ENCODE assay signal across 9 mouse cellular contexts in genomic region chr7:16475321-16475720, GRCm38 (mm10). TPM values are rescaled to one million over a fixed set of nuclear protein-coding genes. Genes with fewer than 3 reads are reported as not detected.
DNase-seq lines count a peak whose midpoint lies in the region; ATAC-seq and TF ChIP-seq lines count a peak whose summit lies in the region.
"Had no signal": no experiment of that assay in that cellular context is flagged by ENCODE, and none has a peak within 500 bp of the region (broad histone marks: within the 10 kb centered on the region; RNA-seq: fewer than 3 reads in every experiment).

No protein-coding gene starts in this region.

- ATAC-seq in kidney, embryonic 16.5 days (ENCODE audit: low FRiP score, low TSS enrichment): no peak
- no peak for ATAC-seq in embryonic facial prominence, embryonic 14.5 days (ENCODE audit: low read depth)
- no peak for ATAC-seq in intestine, embryonic 14.5 days (replicated peaks; ENCODE audit: low FRiP score, low TSS enrichment, low read depth)
- ATAC-seq in midbrain, postnatal 0 days (ENCODE audit: low FRiP score): no peak
- ATAC-seq in megakaryocyte-erythroid progenitor cell, adult 5-6 weeks (replicated peaks; ENCODE audit: low FRiP score, low TSS enrichment, poor library complexity, severe bottlenecking): no peak

- H3K4me2 ChIP-seq in kidney, embryonic 16.5 days (replicated peaks; ENCODE audit: low read depth, low read length): peak overlapping the region; percentile 60
- peak overlapping the region; percentile 51 for H3K4me2 ChIP-seq in embryonic facial prominence, embryonic 14.5 days (ENCODE audit: low read depth, low read length)
- H3K4me2 ChIP-seq in intestine, embryonic 14.5 days (ENCODE audit: low read length): peak overlapping the region; percentile 29
- H3K4me2 ChIP-seq in midbrain, postnatal 0 days (ENCODE audit: low read depth, low read length, poor library complexity, severe bottlenecking): peak overlapping the region; percentile 68

- H3K4me1 ChIP-seq in kidney, embryonic 16.5 days (ENCODE audit: insufficient read depth, low read length): peaks cover 20% of the 10 kb centered on the region
- no peaks in the 10 kb centered on the region for H3K4me1 ChIP-seq in embryonic facial prominence, embryonic 14.5 days (ENCODE audit: control insufficient read depth, insufficient read depth, low read length)
- H3K4me1 ChIP-seq in intestine, embryonic 14.5 days (replicated peaks; ENCODE audit: control insufficient read depth, insufficient read depth, low read length): peaks cover 11% of the 10 kb centered on the region; the same call in 1 of the 2 replicates
- 0 out of 2 replicates have a peak, but pooled peaks cover 11% of the 10 kb centered on the region for H3K4me1 ChIP-seq in midbrain, postnatal 0 days (ENCODE audit: insufficient read depth, low read length)

- no peaks in the 10 kb centered on the region for H3K9me3 ChIP-seq in kidney, embryonic 16.5 days (ENCODE audit: low read length)
- H3K9me3 ChIP-seq in embryonic facial prominence, embryonic 14.5 days (ENCODE audit: control insufficient read depth, low read length): no peaks in the 10 kb centered on the region
- H3K9me3 ChIP-seq in intestine, embryonic 14.5 days (ENCODE audit: control insufficient read depth, low read length): no peaks in the 10 kb centered on the region
- no peaks in the 10 kb centered on the region for H3K9me3 ChIP-seq in midbrain, postnatal 0 days (ENCODE audit: low read length)

- no peaks in the 10 kb centered on the region for H3K36me3 ChIP-seq in kidney, embryonic 16.5 days (ENCODE audit: insufficient read depth, low read length)
- H3K36me3 ChIP-seq in embryonic facial prominence, embryonic 14.5 days (ENCODE audit: control insufficient read depth, insufficient read depth, low read length): no peaks in the 10 kb centered on the region
- no peaks in the 10 kb centered on the region for H3K36me3 ChIP-seq in intestine, embryonic 14.5 days (ENCODE audit: control insufficient read depth, insufficient read depth, low read length)
- H3K36me3 ChIP-seq in midbrain, postnatal 0 days (ENCODE audit: insufficient read depth, low read length): no peaks in the 10 kb centered on the region

- TF ChIP-seq CTCF in midbrain, postnatal 0 days (IDR thresholded peaks at IDR 0.05): no peak

- DNase-seq in kidney, adult 11 months: no peak
- no peak for DNase-seq in embryonic facial prominence, embryonic 14.5 days (ENCODE audit: low spot score)
- DNase-seq in intestine, embryonic 14.5 days (ENCODE audit: low spot score): no peak
- no peak for DNase-seq in midbrain, postnatal 0 days (ENCODE audit: low spot score)
- DNase-seq in cerebellum, adult 18-20 months: no peak
- DNase-seq in urinary bladder, postnatal 4 days (ENCODE audit: low spot score in 2 of 2): no peak

- no peak overlapping the region for H3K27ac ChIP-seq in kidney, embryonic 16.5 days (ENCODE audit: low read length)
- H3K27ac ChIP-seq in embryonic facial prominence, embryonic 14.5 days (replicated peaks; ENCODE audit: low read depth, low read length): no peak overlapping the region
- H3K27ac ChIP-seq in intestine, embryonic 14.5 days (ENCODE audit: low read depth): no peak overlapping the region
- H3K27ac ChIP-seq in midbrain, postnatal 0 days (ENCODE audit: low read depth, low read length): no peak overlapping the region

- WGBS in kidney, embryonic 16.5 days: 1% methylated on average over 23 of the region's 23 CpGs
- WGBS in embryonic facial prominence, embryonic 14.5 days: 4% methylated on average over 8 of the region's 23 CpGs
- WGBS in intestine, embryonic 14.5 days: 5% methylated on average over 21 of the region's 23 CpGs
- 3% methylated on average over 14 of the region's 23 CpGs for WGBS in midbrain, postnatal 0 days

- H3K4me3 ChIP-seq in kidney, embryonic 16.5 days (ENCODE audit: low read length): peak overlapping the region; percentile 43
- peak overlapping the region; percentile 27 for H3K4me3 ChIP-seq in embryonic facial prominence, embryonic 14.5 days (ENCODE audit: low read depth, low read length)
- peak overlapping the region; percentile 32; the same call in 1 of the 2 replicates for H3K4me3 ChIP-seq in intestine, embryonic 14.5 days (ENCODE audit: low read depth, low read length)
- peak overlapping the region; percentile 36 for H3K4me3 ChIP-seq in midbrain, postnatal 0 days (ENCODE audit: low read depth, low read length)
- H3K4me3 ChIP-seq: myocyte had no signal

- H3K27me3 ChIP-seq in kidney, embryonic 16.5 days (ENCODE audit: insufficient read depth, low read length): peaks cover 68% of the 10 kb centered on the region
- H3K27me3 ChIP-seq in embryonic facial prominence, embryonic 14.5 days (replicated peaks; ENCODE audit: control insufficient read depth, insufficient read depth, low read length): peaks cover 72% of the 10 kb centered on the region
- H3K27me3 ChIP-seq in intestine, embryonic 14.5 days (replicated peaks; ENCODE audit: control insufficient read depth, insufficient read depth, low read length): peaks cover 72% of the 10 kb centered on the region
- peaks cover 51% of the 10 kb centered on the region for H3K27me3 ChIP-seq in midbrain, postnatal 0 days (ENCODE audit: insufficient read depth, low read length)

- H3K9ac ChIP-seq in kidney, embryonic 16.5 days (replicated peaks; ENCODE audit: low read length): no peak overlapping the region
- H3K9ac ChIP-seq in embryonic facial prominence, embryonic 14.5 days (ENCODE audit: low read depth, low read length): no peak overlapping the region
- H3K9ac ChIP-seq in intestine, embryonic 14.5 days (ENCODE audit: low read length): no peak overlapping the region
- H3K9ac ChIP-seq in midbrain, postnatal 0 days (replicated peaks; ENCODE audit: low read length, poor library complexity, severe bottlenecking): no peak overlapping the region

RNA-seq across cellular contexts. Expression of gene Npas1, which starts 2.2 kb away (rescaled TPM):
- 0.41 and 0.42 TPM in 2 replicates for polyA plus RNA-seq in kidney, embryonic 16.5 days (2015; fragmentation: Nextera tagmentation; extraction: Ambion mirVana)
- 0.10 and 0.11 TPM in 2 replicates for polyA plus RNA-seq in embryonic facial prominence, embryonic 14.5 days (2014; fragmentation: Nextera tagmentation; extraction: Ambion mirVana)
- 0.07 and 0.15 TPM in 2 replicates for polyA plus RNA-seq in intestine, embryonic 14.5 days (2014; fragmentation: Nextera tagmentation; extraction: Ambion mirVana)
- total RNA-seq in midbrain, postnatal 0 days (2014; rRNA removed): 9.4 and 11.1 TPM in 2 replicates
- polyA plus RNA-seq in midbrain, postnatal 0 days (2015; fragmentation: Nextera tagmentation; extraction: Ambion mirVana): 9.5 and 12.3 TPM in 2 replicates
- total RNA-seq in megakaryocyte-erythroid progenitor cell, adult 5-6 weeks (2014; fragmentation: Nextera tagmentation): not detected in 2 replicates
- total RNA-seq in megakaryocyte-erythroid progenitor cell, adult 5-6 weeks (2017): not detected in 2 replicates

RNA-seq across cellular contexts. Expression of gene Tmem160, which starts 22.7 kb away (rescaled TPM):
- 50.7 and 54.6 TPM in 2 replicates for polyA plus RNA-seq in kidney, embryonic 16.5 days (2015; fragmentation: Nextera tagmentation; extraction: Ambion mirVana)
- 49.5 and 54.5 TPM in 2 replicates for polyA plus RNA-seq in embryonic facial prominence, embryonic 14.5 days (2014; fragmentation: Nextera tagmentation; extraction: Ambion mirVana)
- polyA plus RNA-seq in intestine, embryonic 14.5 days (2014; fragmentation: Nextera tagmentation; extraction: Ambion mirVana): 54.1 and 67.2 TPM in 2 replicates
- 43.1 and 55.6 TPM in 2 replicates for total RNA-seq in midbrain, postnatal 0 days (2014; rRNA removed)
- polyA plus RNA-seq in midbrain, postnatal 0 days (2015; fragmentation: Nextera tagmentation; extraction: Ambion mirVana): 105 and 108 TPM in 2 replicates
- total RNA-seq in megakaryocyte-erythroid progenitor cell, adult 5-6 weeks (2014; fragmentation: Nextera tagmentation): 34.3 and 39.2 TPM in 2 replicates
- 16.3 and 16.9 TPM in 2 replicates for total RNA-seq in megakaryocyte-erythroid progenitor cell, adult 5-6 weeks (2017)
